Mouse (Mus musculus): Measurements from ENCODE around the gene Gm49450.

Gene Gm49450

DNA sequence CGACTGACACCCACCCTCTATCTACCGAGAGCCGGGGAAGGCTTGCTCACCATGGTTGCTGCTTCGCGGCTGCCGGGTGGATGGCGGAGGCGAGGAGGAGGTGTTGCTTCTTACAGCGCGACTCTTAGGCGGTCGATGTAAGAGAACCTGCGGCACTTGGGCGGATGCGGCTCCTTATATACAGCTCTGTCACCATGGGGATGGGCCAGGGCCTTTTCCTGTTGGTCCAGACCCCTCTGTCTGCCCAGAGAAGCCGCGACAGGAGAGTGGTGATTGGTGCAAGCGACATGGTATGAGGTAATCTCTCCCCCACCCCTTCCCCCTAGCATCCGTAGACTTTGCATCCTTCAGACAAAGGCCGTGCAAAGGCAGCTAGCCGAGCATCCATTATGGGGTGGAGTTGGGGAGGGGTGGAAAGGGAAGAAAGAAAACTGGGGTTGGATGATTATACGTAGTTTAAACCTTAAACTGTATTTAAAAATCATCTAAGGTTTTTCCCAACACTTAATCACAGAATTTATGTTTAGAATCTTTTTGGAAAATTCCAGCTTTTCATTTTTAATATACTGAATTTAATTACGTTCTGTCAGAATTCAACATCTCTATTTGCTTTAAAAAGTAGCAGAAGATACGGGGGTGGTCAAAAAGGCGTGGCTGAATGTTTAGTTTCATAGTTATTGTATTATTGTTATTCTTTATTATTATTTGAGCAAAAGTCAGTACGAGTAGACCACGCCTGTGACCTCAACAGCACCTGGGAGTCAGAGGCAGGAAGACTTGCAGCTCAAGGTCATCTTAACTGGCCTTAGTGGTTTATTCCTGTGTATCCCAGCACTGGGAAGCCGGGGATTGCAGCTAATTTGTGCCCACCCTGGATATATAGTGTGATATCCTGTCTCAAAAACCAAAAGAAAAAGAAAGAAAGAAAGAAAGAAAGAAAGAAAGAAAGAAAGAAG is at the start of gene Gm49450, which contains the start of gene Tuba1a:
Gm49450 (minus strand) TSS at position 151 of the 956 bp plus-strand sequence.
Tuba1a (minus strand) TSS at position 303 of the 956 bp plus-strand sequence.
- DNase-seq = peak; percentile 84

DNA sequence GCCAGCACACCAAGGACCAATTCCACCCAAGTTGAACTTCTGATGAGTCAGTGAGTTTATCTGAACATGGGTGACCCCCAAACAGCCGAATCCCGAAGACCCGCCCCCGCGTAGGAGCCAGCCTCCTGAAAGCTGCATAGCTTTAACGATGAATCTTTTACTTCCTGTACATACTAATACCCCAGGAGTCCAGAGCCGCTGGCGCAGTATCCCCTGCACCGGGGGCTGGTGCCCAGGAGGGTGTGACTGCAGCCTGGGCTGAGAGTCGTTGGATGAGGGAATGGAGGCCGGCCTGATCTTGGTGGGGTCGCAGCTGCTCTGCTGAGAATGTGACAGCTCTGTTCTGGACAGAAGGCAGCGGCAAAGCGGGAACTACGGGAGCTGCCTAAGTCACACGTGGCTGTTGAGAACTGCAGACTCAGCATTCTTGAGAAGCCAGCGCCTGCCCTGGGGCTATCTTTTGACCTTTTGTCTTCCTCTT is 48.1 kb upstream of the Gm49450 start:
- DNase-seq = peak; percentile 52

GRCm38 (mm10) chr15:99000535-99001283 is 47.4 kb upstream of the Gm49450 start:
- peak; percentile 81 for DNase-seq

DNA sequence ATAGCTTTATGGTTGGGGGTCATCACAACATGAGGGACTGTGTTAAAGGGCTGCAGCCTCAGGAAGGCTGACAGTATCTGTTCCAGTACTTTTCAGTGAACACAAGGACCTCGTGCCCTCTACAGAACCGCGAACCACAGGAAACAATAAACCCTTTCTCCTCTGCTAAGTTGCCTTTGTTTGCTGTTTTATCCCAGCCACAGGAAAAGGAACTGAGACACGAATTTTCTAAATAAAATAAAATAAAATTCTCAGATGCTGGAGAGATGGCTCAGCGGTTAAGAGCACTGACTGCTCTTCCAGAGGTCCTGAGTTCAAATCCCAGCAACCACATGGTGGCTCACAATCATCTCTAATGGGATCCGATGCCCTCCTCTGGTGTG is 45.4 kb upstream of the Gm49450 start:
- no peak for DNase-seq

DNA sequence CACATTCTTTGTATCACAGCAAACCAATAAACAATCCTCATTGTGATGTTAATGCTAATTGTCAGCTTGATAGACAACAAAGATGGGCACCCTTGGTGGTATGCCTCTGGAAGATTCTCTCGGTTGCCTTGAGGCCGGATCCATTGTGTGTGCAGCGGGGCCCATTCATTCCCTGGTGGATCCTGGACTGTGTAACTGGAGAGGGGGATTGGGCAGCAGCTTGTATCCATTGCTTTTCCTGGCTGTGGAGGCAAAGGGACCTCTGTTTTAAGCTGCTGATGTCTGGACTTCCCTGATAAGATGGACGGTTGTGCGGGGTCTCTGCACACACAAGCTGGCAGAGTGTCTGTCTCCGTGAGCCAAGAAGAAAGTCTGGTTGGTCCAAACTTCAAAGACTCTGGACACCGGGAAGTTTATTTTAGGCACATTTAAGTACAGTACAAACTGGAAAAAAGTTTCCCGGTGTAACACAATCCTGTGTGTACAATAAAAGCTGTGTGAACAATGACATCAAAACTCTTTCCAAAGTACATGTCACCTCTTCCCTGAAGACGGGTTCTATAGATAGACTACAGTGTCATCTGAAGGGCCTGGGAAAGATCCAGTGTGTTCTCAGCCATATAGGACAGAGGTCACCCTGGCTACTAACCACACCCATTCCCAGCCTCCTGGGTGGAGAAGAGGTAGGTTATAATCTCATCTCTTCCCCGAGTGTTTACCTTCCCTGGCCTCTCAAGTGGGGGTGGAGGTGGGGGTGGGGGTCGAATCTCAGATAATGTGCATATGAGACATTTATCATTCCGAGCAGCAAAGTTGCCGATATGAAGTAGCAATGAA is 44.8 kb upstream of the Gm49450 start:
- no peak for DNase-seq

- DNase-seq = no peak
These were observed 43.5 kb upstream of the Gm49450 start for GRCm38 (mm10) chr15:98996840-98997239.

DNA sequence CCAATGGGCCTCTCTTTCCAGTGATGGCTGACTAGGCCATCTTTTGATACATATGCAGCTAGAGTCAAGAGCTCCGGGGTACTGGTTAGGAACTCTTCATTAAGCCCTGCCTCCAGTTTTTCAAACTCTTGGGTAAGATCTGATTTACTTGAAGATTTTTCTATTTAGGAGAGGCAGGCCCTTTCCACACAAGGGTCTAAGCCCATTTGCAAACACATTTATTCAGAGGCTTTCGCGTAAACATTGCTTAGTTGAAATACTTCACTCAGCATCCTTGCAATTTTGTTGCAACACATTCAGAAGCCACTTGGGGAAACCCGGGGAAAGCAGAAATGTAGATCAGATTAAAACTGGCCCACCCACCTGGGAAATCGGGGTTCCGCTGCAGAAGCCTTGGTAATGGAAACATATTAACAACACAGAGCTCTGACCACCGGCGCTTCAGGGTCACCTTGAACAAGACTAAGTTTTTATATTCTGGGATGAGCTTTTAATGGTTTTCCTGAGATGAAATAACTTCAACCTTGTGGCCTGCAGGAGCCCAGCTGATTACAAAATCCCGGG is 41.7 kb upstream of the Gm49450 start:
- no peak for DNase-seq

DNA sequence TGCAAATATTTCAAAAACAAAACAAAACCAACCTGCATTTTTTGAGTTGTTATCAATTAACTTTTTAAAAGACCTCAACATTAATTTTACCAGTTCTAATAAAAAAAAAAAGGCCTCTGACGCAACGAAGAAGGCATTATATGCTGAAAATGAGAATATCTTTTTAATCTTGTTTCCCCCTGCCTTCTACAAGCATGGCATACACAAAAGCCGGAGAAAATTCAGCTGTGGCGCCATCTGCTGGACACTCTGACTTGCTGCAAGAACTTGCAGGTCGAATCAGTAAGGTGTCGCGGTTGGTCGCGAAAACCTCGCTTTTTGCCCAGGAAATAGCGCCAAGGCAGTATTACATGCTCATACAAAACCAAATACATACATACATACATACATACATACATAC is 40.5 kb upstream of the Gm49450 start:
- DNase-seq = peak; percentile 90

- DNase-seq = peak; percentile 95
These were observed 39.9 kb upstream of the Gm49450 start for GRCm38 (mm10) chr15:98993093-98993793.

DNA sequence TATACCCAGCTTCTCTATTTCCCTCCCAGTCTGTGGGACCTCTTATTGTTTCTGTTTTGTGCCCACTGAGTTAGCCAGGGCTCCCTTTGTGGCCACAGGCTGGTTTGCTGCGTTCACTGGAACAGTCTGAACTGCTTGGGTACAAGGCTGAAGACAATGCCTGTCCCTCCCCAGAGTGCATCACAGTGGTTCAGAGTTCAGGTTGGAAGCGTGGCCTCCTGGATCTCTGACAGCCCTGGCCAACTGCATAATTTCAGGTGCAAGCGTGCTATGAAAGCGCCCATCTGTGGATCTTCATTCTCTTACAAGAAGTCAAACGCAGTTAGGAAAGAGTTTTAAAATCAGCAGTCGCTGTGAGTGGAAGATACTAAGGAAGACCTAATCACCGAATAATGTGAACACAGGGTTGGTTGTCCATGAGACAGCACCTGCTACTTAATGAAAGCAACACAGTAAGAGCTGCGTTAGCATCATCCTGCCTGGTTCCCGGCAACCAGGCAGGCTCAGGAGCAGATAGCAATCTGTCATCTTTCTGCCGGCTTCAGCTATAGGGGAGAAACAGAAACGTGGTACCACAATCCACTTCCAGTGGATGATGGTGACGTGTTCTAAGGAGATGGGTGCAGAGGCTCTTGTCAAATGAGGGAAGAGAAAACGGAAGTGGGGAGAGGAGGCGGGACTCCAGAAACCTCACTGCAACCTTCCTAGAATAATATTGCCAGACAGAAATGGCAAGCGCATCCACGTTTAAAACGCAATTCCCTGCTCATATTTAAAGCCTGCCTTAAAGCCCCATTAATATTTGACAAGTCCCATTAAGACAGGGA is 38.9 kb upstream of the Gm49450 start:
- peak; percentile 54 for DNase-seq

DNA sequence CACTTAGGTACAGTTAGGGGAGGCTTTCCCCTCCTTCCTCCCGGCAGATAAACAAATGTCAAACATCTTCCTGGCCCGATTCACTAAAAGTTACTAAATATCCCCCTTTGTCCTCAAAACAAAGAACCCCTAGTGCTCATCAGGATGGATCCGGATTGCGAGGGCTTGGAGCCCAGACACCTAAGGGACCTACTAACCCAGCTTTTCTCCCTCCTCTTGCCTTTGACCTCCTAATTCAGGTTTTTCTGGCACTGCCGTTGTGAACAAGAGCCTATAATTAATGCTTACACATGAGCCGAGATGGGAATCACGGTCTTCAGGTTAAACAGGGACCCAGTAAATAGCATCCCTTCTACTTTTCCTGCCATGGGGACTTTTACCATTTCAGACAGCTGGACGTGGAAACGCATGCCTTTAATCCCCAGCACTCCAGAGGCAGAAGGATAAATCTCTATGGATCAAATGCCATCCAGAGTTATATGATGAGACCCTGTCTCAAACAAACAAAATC is 38.2 kb upstream of the Gm49450 start:
- no peak for DNase-seq

DNA sequence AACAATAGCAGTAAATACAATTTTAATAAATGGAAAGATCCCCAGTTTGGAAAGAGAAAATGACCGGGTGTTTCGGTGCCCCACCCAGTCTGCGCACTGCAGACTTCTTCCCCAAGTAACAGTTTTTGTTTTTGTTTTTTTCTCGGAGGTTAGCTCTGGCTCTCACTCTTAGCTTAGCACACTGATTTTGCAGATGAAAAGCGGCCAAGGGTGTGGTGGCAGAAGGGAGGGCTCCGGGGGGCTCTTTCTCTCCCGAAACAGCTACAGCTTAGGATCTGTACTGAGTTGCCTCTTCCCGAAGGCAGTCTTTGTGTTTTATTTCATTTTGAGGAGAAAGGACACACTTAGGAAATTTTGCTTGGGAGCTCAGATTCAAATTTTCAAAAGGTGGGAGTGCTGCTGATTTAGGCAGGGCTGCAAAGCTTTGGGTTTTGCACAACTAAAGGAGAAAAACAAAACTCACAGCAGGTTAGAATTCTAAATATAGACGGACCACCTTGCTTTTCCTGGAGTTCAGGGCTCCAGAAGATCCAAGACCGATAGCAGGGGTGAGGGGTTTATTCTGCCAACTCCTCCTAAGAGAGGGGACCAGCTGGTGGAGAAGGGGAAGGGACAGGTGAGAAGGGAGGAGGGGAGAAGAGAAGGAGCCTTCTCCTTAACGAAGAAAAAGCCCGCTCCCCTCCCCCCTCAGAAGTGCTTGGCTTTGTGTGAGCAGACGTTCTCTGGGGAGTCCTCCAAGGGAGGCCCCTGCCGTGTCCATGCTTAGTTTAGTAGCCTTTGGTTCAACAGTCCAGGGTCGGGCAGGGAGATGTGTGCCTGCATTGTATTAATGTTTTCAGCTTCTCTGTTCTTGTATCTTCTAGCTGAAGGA is 37.6 kb upstream of the Gm49450 start:
- DNase-seq = no peak

GRCm38 (mm10) chr15:98989701-98990430 is 36.5 kb upstream of the Gm49450 start:
- DNase-seq = no peak

DNA sequence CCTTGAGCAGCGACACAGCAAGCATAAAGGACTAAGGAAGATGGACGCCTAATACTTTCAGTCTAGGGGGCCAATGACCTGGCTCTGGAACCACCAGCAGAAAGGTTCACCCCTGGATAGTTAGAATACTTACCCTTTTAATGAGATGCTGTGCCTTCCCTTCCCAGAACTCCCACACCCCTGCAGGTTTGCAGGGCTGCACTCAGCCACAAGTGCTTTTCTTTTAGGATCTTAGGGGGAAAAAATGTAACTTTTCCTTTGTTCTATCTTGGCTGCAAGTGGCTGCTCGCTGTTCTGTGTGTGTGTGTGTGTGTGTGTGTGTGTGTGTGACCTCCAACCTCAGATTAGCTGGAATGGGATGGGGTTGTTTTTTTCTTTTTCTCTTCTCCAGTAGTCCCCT is 35.4 kb upstream of the Gm49450 start:
- DNase-seq = no peak

- DNase-seq = no peak
These were observed 34.4 kb upstream of the Gm49450 start for GRCm38 (mm10) chr15:98987661-98988181.

- no peak for DNase-seq
These were observed 33.8 kb upstream of the Gm49450 start for GRCm38 (mm10) chr15:98987077-98987630.

GRCm38 (mm10) chr15:98985982-98986715 is 32.8 kb upstream of the Gm49450 start:
- DNase-seq = no peak
